Mouse (Mus musculus) myocyte (in vitro differentiated cells): ENCODE results near the gene 9930111J21Rik1. TPM values are rescaled to one million over a fixed set of nuclear protein-coding genes. Genes with fewer than 3 reads are reported as not detected.
"Not testable (repeated sequence)": the region's sequence is repeated elsewhere in the genome, so short reads cannot be mapped to it uniquely, and the experiment has no call there.

ENCODE experiments used
- H3K27me3 ChIP-seq: one replicate; pipeline ENCODE4 v1.6.1; 2011; ENCODE audit not compliant: control insufficient read depth, insufficient read depth, insufficient read length
- H3K36me3 ChIP-seq: one replicate; pipeline ENCODE4 v1.6.1; 2011; ENCODE audit not compliant: control insufficient read depth, insufficient read depth
- H3K4me2 ChIP-seq: one replicate; pipeline ENCODE4 v1.6.1; 2011; ENCODE audit warnings: low read depth, control low read depth
- H3K4me3 ChIP-seq: one replicate; pipeline ENCODE4 v1.5.1; 2011; ENCODE audit warnings: mild to moderate bottlenecking, control low read depth, moderate library complexity
- H3K79me2 ChIP-seq: one replicate; pipeline ENCODE4 v1.6.1; 2011; ENCODE audit not compliant: control insufficient read depth, insufficient read depth
- H3ac ChIP-seq: one replicate; pipeline ENCODE4 v1.6.1; 2011; ENCODE audit not compliant: control insufficient read depth, insufficient read length
- CEBPB ChIP-seq: IDR thresholded peaks from 2 replicates; pipeline ENCODE4 v1.6.1; 2011; ENCODE audit warnings: mild to moderate bottlenecking, moderate library complexity; ENCODE audit not compliant: poor library complexity, insufficient read depth, severe bottlenecking
- E2F4 ChIP-seq: IDR thresholded peaks from one replicate; pipeline ENCODE4 v1.6.1; 2011; ENCODE audit warnings: mild to moderate bottlenecking, control low read depth, moderate library complexity; ENCODE audit not compliant: insufficient read depth
- MAX ChIP-seq: IDR thresholded peaks from one replicate; pipeline ENCODE4 v1.6.1; 2011; ENCODE audit warnings: low read depth, mild to moderate bottlenecking, control low read depth
- MYOD1 ChIP-seq, 3 experiments: IDR thresholded peaks; one replicate each; pipeline ENCODE4 v1.6.1; 2011; ENCODE audit warnings: control low read depth in 2 of 3, low read depth in 2 of 3, mild to moderate bottlenecking in 2 of 3, moderate library complexity in 1 of 3; ENCODE audit not compliant: insufficient read length in 2 of 3, control insufficient read depth in 1 of 3
- MYOG ChIP-seq, 3 experiments: IDR thresholded peaks; one replicate each; pipeline ENCODE4 v1.6.1; 2011; ENCODE audit warnings: control low read depth in 2 of 3, low read depth in 2 of 3, mild to moderate bottlenecking in 2 of 3; ENCODE audit not compliant: insufficient read length in 2 of 3, control insufficient read depth in 1 of 3, insufficient read depth in 1 of 3
- POLR2A ChIP-seq: IDR thresholded peaks from one replicate; pipeline ENCODE4 v1.6.1; 2011; ENCODE audit warnings: low read depth, mild to moderate bottlenecking, control low read depth, moderate library complexity; ENCODE audit not compliant: insufficient read length
- POLR2AphosphoS2 ChIP-seq: IDR thresholded peaks from one replicate; pipeline ENCODE4 v1.6.1; 2011; ENCODE audit warnings: low read depth, control low read depth; ENCODE audit not compliant: insufficient read length
- REST ChIP-seq: IDR thresholded peaks from one replicate; pipeline ENCODE4 v1.6.1; 2011; ENCODE audit warnings: mild to moderate bottlenecking, control low read depth, moderate library complexity; ENCODE audit not compliant: insufficient read depth, insufficient read length
- SRF ChIP-seq: IDR thresholded peaks from one replicate; pipeline ENCODE4 v1.6.1; 2011; ENCODE audit warnings: low read depth; ENCODE audit not compliant: control insufficient read depth, insufficient read length
- TCF12 ChIP-seq: IDR thresholded peaks from one replicate; pipeline ENCODE4 v1.6.1; 2011; ENCODE audit warnings: mild to moderate bottlenecking, control low read depth; ENCODE audit not compliant: poor library complexity, insufficient read depth, severe bottlenecking
- TCF3 ChIP-seq: IDR thresholded peaks from one replicate; pipeline ENCODE4 v1.6.1; 2011; ENCODE audit warnings: low read depth, control low read depth; ENCODE audit not compliant: insufficient read length
- USF1 ChIP-seq: IDR thresholded peaks from one replicate; pipeline ENCODE4 v1.6.1; 2011; ENCODE audit warnings: low read depth, mild to moderate bottlenecking, control low read depth, moderate library complexity
- polyA plus RNA-seq: library from polyadenylated mRNA; unstranded; fragments of >200 nt; fragmentation: generic; extraction: Trizol; gene quantifications from one replicate; pipeline ENCODE4 v1.2.1, GENCODE M21; 2012; ENCODE audit warnings: missing spikeins

9930111J21Rik1 gene
- polyA plus RNA-seq, 1 experiment: 1.1 TPM

DNA sequence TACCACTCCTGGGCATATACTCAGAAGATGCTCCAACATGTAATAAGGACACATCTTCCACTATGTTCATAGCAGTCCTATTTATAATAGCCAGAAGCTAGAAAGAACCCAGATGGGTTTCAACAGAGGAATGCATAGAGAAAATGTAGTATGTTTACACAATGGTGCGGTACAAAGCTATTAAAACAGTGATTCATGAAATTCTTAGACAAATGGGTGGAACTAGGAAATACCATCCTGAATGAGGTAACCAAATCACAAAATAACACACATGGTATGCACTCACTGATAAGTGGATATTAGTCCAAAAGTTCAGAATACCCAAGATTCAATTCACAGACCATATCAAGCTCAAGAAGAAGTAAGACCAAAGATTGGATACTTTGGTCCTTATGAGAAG lies 4.5 kb downstream of the 9930111J21Rik1 start:
- H3K27me3 ChIP-seq, H3ac ChIP-seq, H3K4me2 ChIP-seq, H3K4me3 ChIP-seq, H3K79me2 ChIP-seq, H3K36me3 ChIP-seq: not testable (repeated sequence)

DNA sequence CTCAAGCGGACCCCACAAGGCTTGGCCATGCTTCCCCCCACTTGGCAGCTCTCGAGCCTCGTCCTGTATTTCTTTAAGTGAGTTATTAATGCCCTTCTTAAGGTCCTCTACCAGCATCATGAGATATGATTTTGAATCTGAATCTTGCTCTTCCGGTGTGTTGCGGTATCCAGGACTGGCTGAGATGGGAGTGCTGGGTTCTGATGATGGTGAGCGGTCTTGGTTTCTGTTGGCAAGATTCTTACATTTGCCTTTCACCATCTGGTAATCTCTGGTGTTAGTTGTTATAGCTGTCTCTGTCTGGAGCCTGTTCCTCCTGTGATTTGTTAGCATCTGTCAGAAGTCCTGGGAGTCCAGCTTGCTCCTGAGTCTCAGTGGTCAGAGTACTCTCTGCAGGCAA lies 33.1 kb downstream of the 9930111J21Rik1 start, which contains the start of gene Psme2b:
TSS of gene Psme2b (minus strand) at position 101 of the 400 bp plus-strand sequence.
- H3K27me3 ChIP-seq, H3ac ChIP-seq, H3K79me2 ChIP-seq, H3K4me3 ChIP-seq, H3K36me3 ChIP-seq, H3K4me2 ChIP-seq: not testable (repeated sequence)

DNA sequence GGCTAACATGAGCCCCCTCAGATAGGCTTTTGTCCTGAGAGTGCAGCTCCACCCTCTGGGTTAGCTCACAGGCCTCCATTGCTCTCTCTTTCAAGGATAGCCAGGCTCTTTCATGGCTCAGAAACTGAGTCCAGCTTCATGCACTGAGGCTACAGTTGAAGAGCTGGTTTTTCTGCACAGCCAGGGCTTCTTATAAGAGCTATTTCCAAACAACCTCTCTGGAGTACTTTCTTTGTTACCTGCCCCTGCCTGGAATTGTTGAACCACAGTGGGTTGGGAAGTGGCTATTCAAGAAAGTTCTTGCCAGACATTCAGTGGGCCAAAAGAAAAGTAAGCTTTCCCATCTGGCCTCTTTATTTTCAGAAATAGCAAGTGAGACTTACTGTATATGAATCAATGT lies 39.9 kb downstream of the 9930111J21Rik1 start:
- H3K79me2 ChIP-seq, H3ac ChIP-seq, H3K27me3 ChIP-seq, H3K4me2 ChIP-seq, H3K36me3 ChIP-seq, H3K4me3 ChIP-seq: not testable (repeated sequence)

DNA sequence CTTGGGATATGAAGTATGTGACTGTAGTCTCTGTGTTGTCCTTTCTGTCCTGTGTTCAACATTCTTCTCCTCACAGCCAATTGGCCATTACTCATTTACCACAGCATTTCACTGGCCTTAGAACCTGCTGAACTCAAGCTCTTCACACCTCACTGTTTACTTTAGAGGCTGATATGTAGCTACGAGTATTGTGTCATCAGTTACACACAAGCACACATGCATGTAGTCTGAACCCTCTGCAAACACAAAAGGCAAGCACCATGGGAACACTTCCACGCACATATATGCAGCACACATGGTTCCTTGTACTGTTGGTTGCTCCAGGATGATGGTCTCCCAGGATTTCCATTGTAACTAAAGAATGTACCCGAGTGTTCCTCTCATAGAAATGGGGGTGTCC lies 43.9 kb downstream of the 9930111J21Rik1 start:
- not testable (repeated sequence) for H3ac ChIP-seq, H3K79me2 ChIP-seq, H3K4me3 ChIP-seq, H3K4me2 ChIP-seq, H3K27me3 ChIP-seq, H3K36me3 ChIP-seq

DNA sequence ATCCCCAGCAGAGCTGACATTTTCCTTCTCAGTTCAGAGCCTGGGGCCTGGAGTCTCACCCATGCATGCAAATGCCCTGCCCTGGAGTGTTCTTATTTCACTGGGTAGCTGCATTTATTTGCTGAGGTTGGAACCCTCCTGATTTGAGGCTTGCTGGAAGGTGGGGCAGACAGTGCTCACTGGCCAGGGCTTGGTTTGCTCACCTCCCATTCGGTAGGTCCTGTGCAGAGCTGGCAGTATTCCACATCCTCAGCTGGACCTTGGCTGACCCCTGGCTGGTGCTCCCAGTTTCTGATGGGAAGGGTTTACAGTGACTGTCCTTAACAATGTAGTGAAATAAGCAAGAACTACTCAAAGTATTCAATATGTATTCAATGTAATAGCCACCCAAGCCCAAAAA lies 45.3 kb downstream of the 9930111J21Rik1 start:
- not testable (repeated sequence) for H3K4me3 ChIP-seq, H3K79me2 ChIP-seq, H3ac ChIP-seq, H3K36me3 ChIP-seq, H3K27me3 ChIP-seq, H3K4me2 ChIP-seq

DNA sequence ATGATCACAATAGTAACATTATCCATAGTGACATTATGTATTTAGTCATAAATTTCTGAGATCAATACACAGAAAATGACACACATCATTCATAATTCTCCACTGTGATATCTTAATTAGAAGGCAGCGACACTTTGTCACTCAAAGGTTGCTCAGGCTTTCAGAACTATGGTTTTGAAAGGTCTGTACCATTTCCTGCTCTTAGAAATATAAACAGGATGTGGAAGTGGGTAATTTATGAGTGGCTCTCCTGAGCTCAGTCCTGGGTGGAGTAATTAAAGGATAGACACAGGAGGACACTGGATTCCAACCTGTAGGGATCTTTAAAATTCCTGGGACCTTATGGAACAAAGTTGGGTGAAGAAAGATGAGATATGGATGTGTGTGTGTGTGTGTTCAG lies 45.8 kb downstream of the 9930111J21Rik1 start:
- not testable (repeated sequence) for H3K4me3 ChIP-seq, H3ac ChIP-seq, H3K4me2 ChIP-seq, H3K79me2 ChIP-seq, H3K27me3 ChIP-seq, H3K36me3 ChIP-seq

DNA sequence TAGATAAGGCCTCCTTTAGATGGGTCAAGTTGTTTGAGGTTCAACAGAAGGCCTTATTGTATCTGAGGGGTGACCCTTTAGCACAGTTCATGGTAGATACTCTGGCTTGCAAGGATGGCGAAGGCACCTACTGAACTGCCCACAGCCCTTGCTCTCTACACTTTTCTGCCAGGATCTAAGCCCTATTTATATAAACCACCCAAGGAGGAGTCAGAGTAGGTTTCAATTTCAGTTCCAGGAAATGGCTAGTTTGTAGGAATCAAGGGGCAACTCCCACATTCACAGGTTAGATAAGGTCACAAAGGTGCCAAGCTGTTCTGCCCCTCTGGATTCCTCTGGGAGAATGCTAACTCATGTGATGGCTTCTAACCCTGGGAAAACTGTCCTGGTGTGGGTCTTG lies 51.1 kb downstream of the 9930111J21Rik1 start:
- H3K36me3 ChIP-seq, H3ac ChIP-seq, H3K79me2 ChIP-seq, H3K4me3 ChIP-seq, H3K27me3 ChIP-seq, H3K4me2 ChIP-seq: not testable (repeated sequence)

DNA sequence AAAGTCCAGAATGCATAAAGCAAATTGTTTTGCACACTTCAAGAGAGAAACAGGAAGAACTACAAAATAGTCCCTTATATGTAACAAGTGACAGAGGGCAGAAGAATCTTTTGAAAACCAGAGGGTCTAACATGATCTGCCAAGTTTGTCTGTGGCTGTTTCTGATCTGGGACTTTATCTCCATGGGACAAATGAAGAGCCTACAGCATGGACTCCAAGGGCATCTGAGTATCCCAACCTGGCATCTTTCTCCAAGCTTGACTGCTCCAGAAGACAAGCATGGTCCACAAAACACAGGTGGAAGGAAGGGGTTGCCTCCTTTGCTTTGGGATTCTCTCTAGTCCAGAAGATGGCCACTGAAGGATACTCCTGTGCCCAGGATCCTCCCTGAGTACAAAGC lies 52.8 kb downstream of the 9930111J21Rik1 start:
- H3K4me3 ChIP-seq, H3K27me3 ChIP-seq, H3K4me2 ChIP-seq, H3K36me3 ChIP-seq, H3ac ChIP-seq, H3K79me2 ChIP-seq: not testable (repeated sequence)

DNA sequence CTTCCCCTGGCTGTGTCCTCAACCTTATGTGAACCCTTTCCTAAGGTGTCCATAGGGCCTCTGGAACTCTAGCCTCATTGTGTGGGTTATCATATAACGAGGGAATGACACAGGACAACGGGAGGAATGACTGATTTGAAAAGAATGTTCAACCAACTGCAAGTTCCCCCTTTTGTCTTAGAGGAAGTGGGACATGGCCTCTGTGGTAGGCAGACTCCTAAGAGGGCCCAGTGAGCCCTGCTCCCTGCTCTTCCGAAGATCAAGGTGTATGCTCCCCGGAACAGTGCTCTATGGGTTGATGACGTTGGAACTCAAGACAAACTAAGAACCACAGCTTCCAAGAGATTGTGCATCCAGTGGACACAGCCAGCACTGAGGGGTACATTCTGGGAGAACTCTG lies 55.4 kb downstream of the 9930111J21Rik1 start:
- H3ac ChIP-seq, H3K27me3 ChIP-seq, H3K4me3 ChIP-seq, H3K36me3 ChIP-seq, H3K79me2 ChIP-seq, H3K4me2 ChIP-seq: not testable (repeated sequence)

DNA sequence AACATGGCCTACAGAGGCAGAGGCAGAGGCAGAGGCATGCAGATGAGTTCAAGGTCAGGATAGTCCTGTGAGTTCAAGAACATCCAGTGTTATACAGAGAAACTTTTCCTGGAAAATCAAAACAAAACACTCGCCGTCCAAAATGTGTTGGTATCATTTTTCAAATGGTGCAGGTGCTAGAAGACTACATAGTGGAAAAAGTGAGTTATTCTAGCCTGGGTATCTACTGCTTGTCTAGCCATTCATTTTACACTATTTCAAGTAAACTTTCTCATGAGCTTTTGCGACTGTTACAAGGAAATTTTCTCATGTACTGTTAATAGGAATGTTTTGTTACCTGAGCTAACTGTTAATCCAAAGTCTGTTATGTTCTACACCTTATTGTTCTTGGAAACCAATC lies 60.8 kb downstream of the 9930111J21Rik1 start:
- no peaks in the 10 kb centered on the region for H3K79me2 ChIP-seq
- H3K4me3 ChIP-seq: no peak overlapping the region
- H3K27me3 ChIP-seq: no peaks in the 10 kb centered on the region
- no peak for TF ChIP-seq POLR2AphosphoS2
- no peak for TF ChIP-seq REST
- no peak for TF ChIP-seq SRF
- no peak for TF ChIP-seq MYOD1 (IDR thresholded peaks at IDR 0.05; ENCODE audit: control insufficient read depth in 1 of 3, insufficient read length in 2 of 3, low read depth in 2 of 3)
- TF ChIP-seq CEBPB: no peak
- no peak for TF ChIP-seq USF1
- no peak for TF ChIP-seq TCF12
- no peak for TF ChIP-seq POLR2A
- TF ChIP-seq MYOG (IDR thresholded peaks at IDR 0.05; ENCODE audit: control insufficient read depth in 1 of 3, insufficient read depth in 1 of 3, insufficient read length in 2 of 3, low read depth in 2 of 3): no peak
- no peak for TF ChIP-seq TCF3
- TF ChIP-seq E2F4: no peak
- no peak for TF ChIP-seq MAX
- H3K36me3 ChIP-seq: no peaks in the 10 kb centered on the region
- peak overlapping the region; percentile 59 for H3K4me2 ChIP-seq
- H3ac ChIP-seq: no peak overlapping the region
